Mouse (Mus musculus) midbrain, embryonic 10.5 days (tissue): ENCODE data around the gene Mcpt1. TPM values are rescaled to one million over a fixed set of nuclear protein-coding genes. Genes with fewer than 3 reads are reported as not detected.
"Not testable (repeated sequence)": the region's sequence is repeated elsewhere in the genome, so short reads cannot be mapped to it uniquely, and the experiment has no call there.

Experiments used
- DNase-seq: peaks from one replicate; pipeline ENCODE4 v3.0.0-alpha.2; 2017; ENCODE audit warnings: low spot score
- H3K27ac ChIP-seq: fragments of 300-500 bp; sonication (generic); replicated peaks from 2 replicates; pipeline ENCODE4 v1.5.1; 2016; ENCODE audit warnings: mild to moderate bottlenecking
- H3K27me3 ChIP-seq: fragments of 300-500 bp; sonication (generic); 2 replicates; pipeline ENCODE4 v1.6.1; 2016; ENCODE audit warnings: low read depth, mild to moderate bottlenecking; ENCODE audit not compliant: poor library complexity, severe bottlenecking
- H3K36me3 ChIP-seq: fragments of 300-500 bp; sonication (generic); 2 replicates; pipeline ENCODE4 v1.6.1; 2016; ENCODE audit warnings: mild to moderate bottlenecking, moderate library complexity
- H3K4me1 ChIP-seq: fragments of 300-500 bp; sonication (generic); 2 replicates; pipeline ENCODE4 v1.6.1; 2016
- H3K4me3 ChIP-seq: fragments of 300-500 bp; sonication (generic); 2 replicates; pipeline ENCODE4 v1.5.1; 2016; ENCODE audit warnings: mild to moderate bottlenecking, moderate library complexity
- H3K9me3 ChIP-seq: fragments of 300-500 bp; sonication (generic); replicated peaks from 2 replicates; pipeline ENCODE4 v1.6.1; 2016; ENCODE audit warnings: mild to moderate bottlenecking
- WGBS: fragments of 180-500 bp; shearing (Covaris S2); methylation state at CpG from one replicate; pipeline ENCODE4 v1.1.7; 2016; 5-methylcytosine and 5-hydroxymethylcytosine counted together
- polyA plus RNA-seq: library from polyadenylated mRNA; unstranded; fragments of >200 nt; fragmentation: Nextera tagmentation; extraction: Ambion mirVana; gene quantifications from 2 replicates; pipeline ENCODE4 v1.2.1, GENCODE M21; 2016

The Mcpt1 gene
- not detected in 2 replicates for polyA plus RNA-seq

GRCm38 (mm10) chr14:56017671-56018070, at the start of gene Mcpt1:
Gene Mcpt1 (plus strand): TSS chr14:56017971.
- H3K36me3 ChIP-seq, H3K27ac ChIP-seq, H3K27me3 ChIP-seq, H3K4me1 ChIP-seq, DNase-seq, H3K9me3 ChIP-seq, H3K4me3 ChIP-seq: not testable (repeated sequence)
- 85% methylated on average over 3 of the region's 3 CpGs for WGBS

GRCm38 (mm10) chr14:55987464-55987863, 30.3 kb upstream of the Mcpt1 start:
- WGBS = 87% methylated on average over 2 of the region's 3 CpGs
- H3K4me3 ChIP-seq, H3K4me1 ChIP-seq, H3K9me3 ChIP-seq, H3K36me3 ChIP-seq, DNase-seq, H3K27me3 ChIP-seq, H3K27ac ChIP-seq: not testable (repeated sequence)

GRCm38 (mm10) chr14:56013147-56013546, 4.6 kb upstream of the Mcpt1 start:
- Histone ChIP-seq H3K27me3 (no peaks in the 10 kb centered on the region), H3K9me3 (no peaks in the 10 kb centered on the region), H3K4me1 (no peaks in the 10 kb centered on the region), H3K36me3 (no peaks in the 10 kb centered on the region), H3K27ac (no peak overlapping the region), H3K4me3 (no peak overlapping the region)
- 76% methylated on average over 3 of the region's 3 CpGs for WGBS
- no peak for DNase-seq

- Histone ChIP-seq H3K4me1 (no peaks in the 10 kb centered on the region), H3K4me3 (no peak overlapping the region), H3K27me3 (no peaks in the 10 kb centered on the region), H3K9me3 (no peaks in the 10 kb centered on the region), H3K36me3 (no peaks in the 10 kb centered on the region), H3K27ac (no peak overlapping the region)
- no peak for DNase-seq
- 93% methylated on average over 2 of the region's 2 CpGs for WGBS
Measured at GRCm38 (mm10) chr14:56013924-56014323, 3.8 kb upstream of the Mcpt1 start.

- DNase-seq = no peak
- Histone ChIP-seq H3K4me3 (no peak overlapping the region), H3K4me1 (no peaks in the 10 kb centered on the region), H3K9me3 (no peaks in the 10 kb centered on the region), H3K36me3 (no peaks in the 10 kb centered on the region), H3K27ac (no peak overlapping the region), H3K27me3 (no peaks in the 10 kb centered on the region)
- 68% methylated on average over 1 of the region's 1 CpGs for WGBS
Measured at GRCm38 (mm10) chr14:56019446-56019845, 1.7 kb downstream of the Mcpt1 start.

GRCm38 (mm10) chr14:56021305-56021704, 3.5 kb downstream of the Mcpt1 start:
- WGBS = 84% methylated on average over 4 of the region's 4 CpGs
- H3K9me3 ChIP-seq, H3K4me3 ChIP-seq, H3K27me3 ChIP-seq, H3K4me1 ChIP-seq, H3K36me3 ChIP-seq, DNase-seq, H3K27ac ChIP-seq: not testable (repeated sequence)

GRCm38 (mm10) chr14:56030395-56030794, 12.6 kb downstream of the Mcpt1 start, which contains the start of gene Mcpt9:
Gene Mcpt9 (minus strand): TSS chr14:56030495.
- not testable (repeated sequence) for H3K4me1 ChIP-seq, H3K36me3 ChIP-seq, H3K27me3 ChIP-seq, DNase-seq, H3K9me3 ChIP-seq, H3K4me3 ChIP-seq, H3K27ac ChIP-seq
- 76% methylated on average over 3 of the region's 3 CpGs for WGBS

- 87% methylated on average over 2 of the region's 2 CpGs for WGBS
- H3K9me3 ChIP-seq = no peaks in the 10 kb centered on the region
- H3K36me3 ChIP-seq = no peaks in the 10 kb centered on the region
- no peaks in the 10 kb centered on the region for H3K27me3 ChIP-seq
- no peaks in the 10 kb centered on the region for H3K4me1 ChIP-seq
- DNase-seq = no peak
- no peak overlapping the region for H3K4me3 ChIP-seq
- H3K27ac ChIP-seq = no peak overlapping the region
Measured at GRCm38 (mm10) chr14:56034433-56034832, 16.7 kb downstream of the Mcpt1 start.

GRCm38 (mm10) chr14:56041792-56042191, 24.0 kb downstream of the Mcpt1 start, which contains the start of gene Mcpt2:
Gene Mcpt2 (plus strand): TSS chr14:56042041.
- 73% methylated on average over 1 of the region's 1 CpGs for WGBS
- H3K4me1 ChIP-seq, H3K4me3 ChIP-seq, H3K36me3 ChIP-seq, H3K27me3 ChIP-seq, H3K9me3 ChIP-seq, H3K27ac ChIP-seq, DNase-seq: not testable (repeated sequence)

GRCm38 (mm10) chr14:56055408-56055807, 37.6 kb downstream of the Mcpt1 start:
- H3K9me3 ChIP-seq = no peaks in the 10 kb centered on the region
- WGBS = 89% methylated on average over 3 of the region's 3 CpGs
- no peak for DNase-seq

GRCm38 (mm10) chr14:56057722-56058121, 40.0 kb downstream of the Mcpt1 start:
- 84% methylated on average over 4 of the region's 4 CpGs for WGBS

More at GRCm38 (mm10) chr14:56055408-56055807, 37.6 kb downstream of the Mcpt1 start:
- Histone ChIP-seq H3K27ac (no peak overlapping the region), H3K27me3 (no peaks in the 10 kb centered on the region), H3K4me1 (no peaks in the 10 kb centered on the region), H3K4me3 (no peak overlapping the region), H3K36me3 (no peaks in the 10 kb centered on the region)

GRCm38 (mm10) chr14:56062213-56062612, 44.4 kb downstream of the Mcpt1 start, which contains the start of gene Mcpt4:
Gene Mcpt4 (minus strand): TSS chr14:56062313.
- 79% methylated on average over 3 of the region's 3 CpGs for WGBS
- not testable (repeated sequence) for H3K27ac ChIP-seq, DNase-seq

More at GRCm38 (mm10) chr14:56057722-56058121, 40.0 kb downstream of the Mcpt1 start:
- H3K36me3 ChIP-seq = no peaks in the 10 kb centered on the region
- no peaks in the 10 kb centered on the region for H3K27me3 ChIP-seq
- no peaks in the 10 kb centered on the region for H3K4me1 ChIP-seq
- H3K27ac ChIP-seq = no peak overlapping the region
- H3K9me3 ChIP-seq = no peaks in the 10 kb centered on the region
- H3K4me3 ChIP-seq = no peak overlapping the region
- no peak for DNase-seq

More at GRCm38 (mm10) chr14:56062213-56062612, 44.4 kb downstream of the Mcpt1 start, which contains the start of gene Mcpt4:
- H3K4me1 ChIP-seq, H3K9me3 ChIP-seq, H3K27me3 ChIP-seq, H3K4me3 ChIP-seq, H3K36me3 ChIP-seq: not testable (repeated sequence)
